Mouse (Mus musculus) spleen, postnatal 4 days (tissue): ENCODE data around the gene Ptp4a2.
"Not testable (repeated sequence)": the region's sequence is repeated elsewhere in the genome, so short reads cannot be mapped to it uniquely, and the experiment has no call there.

ENCODE experiments used
- DNase-seq, 2 experiments: peaks; one replicate each; pipeline ENCODE4 v3.0.0; 2022; ENCODE audit warnings: low spot score in 2 of 2

Gene Ptp4a2

DNA sequence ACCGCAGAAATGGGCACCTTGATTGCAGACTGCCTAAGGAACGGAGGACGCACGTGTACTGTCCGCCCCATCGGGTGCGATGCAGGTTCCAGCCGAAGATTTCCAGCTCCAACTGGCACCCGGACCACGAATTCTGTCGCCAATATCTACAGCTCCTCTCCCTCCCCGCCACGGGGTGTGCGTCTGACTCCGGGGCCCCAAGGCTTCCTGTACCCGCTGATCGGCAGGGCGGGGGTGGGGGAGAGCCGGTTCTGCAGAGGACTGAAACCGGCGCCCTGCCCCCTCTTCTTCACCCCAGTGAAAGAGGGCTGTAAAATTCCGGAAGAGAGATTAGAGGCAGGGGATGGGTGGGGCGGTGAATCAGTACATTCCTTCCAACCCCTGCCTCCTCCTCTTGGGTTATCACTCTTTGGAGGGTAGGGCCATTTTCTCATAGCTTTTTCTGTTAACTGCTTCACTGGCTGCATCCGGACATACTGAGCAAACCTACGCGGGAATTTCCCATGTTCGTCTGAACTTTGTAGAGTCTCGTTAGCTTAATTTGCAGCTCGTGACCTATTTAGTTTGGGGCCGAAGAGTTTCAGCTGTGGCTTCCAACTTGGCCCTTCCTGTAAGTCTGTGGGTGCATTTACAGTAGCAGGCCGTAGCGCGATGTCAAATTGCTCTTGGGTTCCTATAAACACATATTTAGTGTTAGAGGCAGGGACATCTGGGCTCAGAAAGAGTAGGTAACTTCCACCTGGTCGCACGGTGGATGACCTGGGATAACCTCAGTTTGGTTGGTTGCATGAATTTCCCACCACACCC, at the start of gene Ptp4a2:
TSS of gene Ptp4a2 (plus strand) at position 422 of the 807 bp plus-strand sequence.
- DNase-seq, result peak; percentile 75 to 87

DNA sequence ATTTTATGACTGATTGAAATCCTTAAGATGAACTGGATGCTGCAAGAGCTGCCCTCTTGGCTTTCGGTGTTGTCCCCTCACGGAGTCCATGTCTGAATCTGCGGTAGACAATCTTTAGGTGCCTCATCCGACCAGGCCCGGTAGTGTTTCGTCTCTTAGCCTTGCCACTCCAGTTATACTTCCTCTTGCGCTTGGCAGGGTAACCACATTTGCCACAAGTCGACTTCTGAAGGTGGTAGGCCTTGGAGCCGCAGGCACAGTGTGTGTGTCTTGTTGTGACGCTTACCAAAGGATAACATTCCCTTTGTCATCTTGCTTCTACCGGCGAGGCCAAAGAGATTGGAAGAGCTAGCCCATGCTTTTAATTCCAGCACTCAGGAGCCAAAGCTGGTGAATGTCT, 49.4 kb upstream of the Ptp4a2 start:
- DNase-seq, result no peak

DNA sequence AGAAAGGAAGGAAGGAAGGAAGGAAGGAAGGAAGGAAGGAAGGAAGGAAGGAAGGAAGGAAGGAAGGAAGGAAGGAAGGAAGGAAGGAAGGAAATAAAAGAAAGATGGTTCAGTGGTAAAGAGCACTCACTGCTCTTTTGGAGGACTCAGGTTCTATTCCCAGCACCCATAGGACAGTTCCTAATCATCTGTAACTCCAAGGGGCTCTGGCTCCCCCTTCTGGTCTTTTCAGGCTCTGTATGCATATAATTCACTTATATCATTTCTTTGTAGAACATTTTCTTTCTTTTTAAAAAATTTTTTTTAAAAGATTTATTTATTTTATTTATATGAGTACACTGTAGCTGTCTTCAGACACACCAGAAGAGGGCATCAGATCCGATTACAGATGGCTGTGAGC, 48.5 kb upstream of the Ptp4a2 start:
- not testable (repeated sequence) for DNase-seq

DNA sequence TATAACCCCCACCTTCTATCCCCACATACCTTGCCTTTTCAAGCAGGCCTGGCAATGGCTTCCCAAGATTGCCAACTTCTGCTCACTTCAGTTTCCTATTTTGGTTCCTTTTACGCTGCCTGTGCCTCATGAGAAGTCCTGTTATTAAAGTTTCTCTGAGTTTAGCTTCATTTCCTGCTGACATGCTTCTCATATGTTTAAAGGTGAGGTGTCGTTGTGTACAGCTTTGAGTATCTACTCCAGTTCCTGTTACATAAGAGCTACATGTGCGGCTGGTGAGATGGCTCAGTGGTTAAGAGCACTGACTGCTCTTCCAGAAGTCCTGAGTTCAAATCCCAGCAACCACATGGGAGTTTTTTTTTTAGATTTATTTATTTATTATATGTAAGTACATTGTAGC, 45.7 kb upstream of the Ptp4a2 start:
- DNase-seq, result no peak

DNA sequence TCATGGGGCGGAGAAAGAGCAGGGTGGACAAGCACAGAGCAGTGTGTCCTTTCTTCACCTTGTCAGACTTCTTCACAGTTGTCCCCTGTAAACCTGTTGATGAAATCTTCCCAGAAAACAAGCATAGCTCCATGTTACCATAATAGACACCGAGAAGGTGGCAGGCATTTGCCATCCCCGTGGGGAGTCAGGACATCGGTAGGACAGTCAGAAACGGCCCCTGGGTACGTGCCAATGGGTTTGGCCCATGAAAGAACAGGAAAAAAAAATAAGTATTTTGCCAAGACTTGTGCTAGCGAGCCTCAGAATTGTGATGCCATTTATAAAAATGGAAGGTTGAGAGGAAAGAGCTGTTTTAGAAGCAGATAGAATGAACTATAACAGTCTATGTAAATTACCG, 43.2 kb upstream of the Ptp4a2 start:
- DNase-seq, result no peak

DNA sequence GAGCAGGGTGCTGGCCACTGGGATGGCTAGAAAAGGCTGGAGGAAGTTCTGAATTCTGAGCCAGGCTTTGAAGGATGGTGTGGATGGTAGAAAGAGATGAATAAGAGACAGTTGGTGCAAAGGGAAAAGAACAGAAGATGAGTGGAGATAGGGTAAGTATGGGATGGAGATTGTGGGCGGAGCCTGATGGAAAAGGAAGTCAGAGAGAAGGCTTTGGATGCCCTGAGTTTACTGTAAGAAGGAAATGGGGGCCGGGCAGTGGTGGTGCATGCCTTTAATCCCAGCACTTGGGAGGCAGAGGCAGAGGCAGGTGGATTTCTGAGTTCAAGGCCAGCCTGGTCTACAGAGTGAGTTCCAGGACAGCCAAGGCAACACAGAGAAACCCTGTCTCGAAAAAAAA, 42.3 kb upstream of the Ptp4a2 start:
- not testable (repeated sequence) for DNase-seq

DNA sequence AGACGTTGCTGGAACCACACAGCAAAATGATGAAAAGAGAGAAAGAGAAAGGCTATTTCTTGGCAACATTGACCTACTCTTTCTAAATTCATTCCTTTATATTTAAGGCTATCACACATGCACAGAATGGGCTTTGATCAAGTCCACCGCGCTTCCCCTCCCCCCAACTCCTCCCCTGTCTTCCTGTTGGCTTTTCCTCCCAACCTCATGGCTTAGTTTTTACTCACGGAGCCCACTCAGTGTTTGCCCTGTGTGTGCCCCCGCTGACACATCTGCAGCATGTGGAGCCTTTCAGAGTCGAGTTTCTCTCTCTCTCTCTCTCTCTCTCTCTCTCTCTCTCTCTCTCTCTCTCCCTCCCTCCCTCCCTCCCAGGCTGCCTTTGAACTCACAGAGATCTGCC, 40.4 kb upstream of the Ptp4a2 start:
- no peak for DNase-seq

DNA sequence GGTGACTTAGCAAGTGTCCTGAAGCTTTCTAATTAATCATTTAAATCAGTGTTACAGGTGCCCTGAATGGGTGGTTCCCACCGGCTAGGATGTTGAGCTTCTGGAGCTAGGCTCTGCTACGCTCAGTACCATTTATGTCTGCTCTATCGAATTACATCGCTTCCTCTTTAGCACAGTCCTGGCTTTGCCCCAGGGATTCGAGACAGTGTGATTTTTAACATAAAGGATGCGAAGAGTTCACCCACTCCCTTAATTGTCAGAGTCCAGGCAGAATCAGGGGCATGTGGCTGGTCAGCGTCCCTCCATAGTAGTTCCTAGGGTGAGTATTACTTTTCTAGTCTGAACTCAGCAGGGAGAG, 39.7 kb upstream of the Ptp4a2 start:
- no peak for DNase-seq

DNA sequence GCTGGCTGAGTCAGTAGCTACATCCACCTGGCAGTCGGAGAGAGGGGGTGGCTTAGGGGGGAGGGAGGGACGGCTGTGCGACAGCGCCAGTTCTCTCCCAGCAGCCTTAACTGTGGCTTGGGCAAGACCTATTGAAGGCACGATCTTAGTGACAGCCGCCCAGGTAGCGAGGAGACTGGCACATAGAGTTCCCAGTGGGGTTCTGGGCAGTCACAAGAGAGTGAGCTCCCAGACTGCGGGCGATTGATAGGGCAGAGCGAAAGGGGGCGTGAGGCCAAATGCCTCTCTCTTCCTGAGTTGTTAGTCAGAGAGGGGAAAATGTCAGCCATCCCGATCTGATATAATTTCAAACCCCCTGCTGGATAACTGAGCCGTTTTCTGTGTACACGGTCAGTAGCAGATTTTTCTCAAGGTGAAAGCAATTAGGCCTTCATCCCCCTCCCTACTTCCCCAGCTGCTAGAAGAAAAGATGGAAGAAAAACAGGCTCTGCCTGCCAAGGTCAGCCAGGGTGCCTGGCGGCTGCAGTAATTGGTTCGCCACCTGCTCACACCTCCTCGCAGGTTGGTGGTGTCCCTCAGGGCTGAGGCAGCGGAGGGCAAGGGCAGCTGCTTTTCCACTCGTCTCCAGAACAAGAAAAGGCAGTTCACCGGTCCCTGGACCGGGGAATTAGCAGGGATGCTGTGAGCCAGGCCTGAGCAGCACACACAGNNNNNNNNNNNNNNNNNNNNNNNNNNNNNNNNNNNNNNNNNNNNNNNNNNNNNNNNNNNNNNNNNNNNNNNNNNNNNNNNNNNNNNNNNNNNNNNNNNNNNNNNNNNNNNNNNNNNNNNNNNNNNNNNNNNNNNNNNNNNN, 39.1 kb upstream of the Ptp4a2 start:
- no peak for DNase-seq

DNA sequence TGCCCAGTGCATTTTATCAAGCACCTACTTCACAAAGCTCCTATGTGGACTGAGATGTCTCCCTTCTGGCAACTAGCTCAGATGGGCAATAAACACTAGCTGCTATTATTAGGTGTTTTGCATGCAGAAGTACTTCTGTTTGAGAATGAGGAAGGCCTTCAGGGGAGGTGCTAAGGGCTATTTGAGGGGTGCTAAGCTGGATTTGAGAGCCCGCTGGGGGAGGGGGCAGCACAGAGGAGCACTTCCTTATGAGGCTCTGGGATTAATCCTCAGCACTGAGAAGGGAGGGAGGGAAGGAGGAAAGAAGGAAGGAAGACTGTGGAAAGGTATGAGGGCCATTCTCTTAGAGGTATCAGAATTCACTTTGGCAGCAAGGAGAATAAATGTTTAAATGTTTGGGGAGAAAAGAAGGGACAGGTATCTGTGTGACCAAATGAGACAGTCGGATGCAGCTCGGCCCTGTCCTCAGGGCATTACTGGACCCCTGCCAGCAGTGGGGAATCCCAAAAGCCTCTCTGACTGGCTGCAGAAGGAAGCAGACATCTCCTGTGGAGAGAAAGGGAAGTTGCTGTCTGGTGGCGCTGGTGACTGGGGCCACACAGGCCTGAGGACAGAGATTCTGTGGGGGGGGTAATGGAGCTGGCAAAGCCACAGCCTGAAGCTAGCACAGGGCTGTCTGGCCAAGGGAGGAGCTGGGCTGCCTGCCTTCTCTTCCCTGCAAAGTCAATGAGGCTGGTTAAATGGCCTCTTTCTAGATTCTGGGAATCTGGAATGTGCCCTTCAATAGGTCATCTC, 28.9 kb upstream of the Ptp4a2 start:
- DNase-seq, result peak; percentile 39 to 66

DNA sequence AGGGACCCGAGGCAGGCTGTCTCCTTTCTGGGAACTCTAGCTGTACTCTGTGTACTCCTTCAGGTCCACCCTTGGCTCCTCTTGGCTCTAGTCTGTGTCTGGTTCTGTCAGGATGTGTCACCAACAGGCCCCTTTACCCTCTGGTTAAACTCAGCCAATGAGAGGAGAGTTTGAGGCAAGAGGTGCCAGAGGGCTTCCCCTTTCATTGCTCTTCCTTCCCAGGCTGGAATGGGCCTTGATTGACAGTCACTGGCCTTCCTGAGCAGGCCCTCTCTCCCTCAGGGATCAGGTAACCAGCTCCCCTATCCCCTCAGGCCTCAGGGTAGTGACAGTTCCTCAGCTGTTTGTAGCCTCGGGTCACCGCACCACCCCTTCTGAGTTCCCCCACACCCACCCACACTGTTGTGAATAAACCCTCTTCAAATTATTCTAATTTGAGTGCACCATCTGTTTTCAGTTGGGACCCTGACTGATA, 28.1 kb upstream of the Ptp4a2 start:
- no peak for DNase-seq

DNA sequence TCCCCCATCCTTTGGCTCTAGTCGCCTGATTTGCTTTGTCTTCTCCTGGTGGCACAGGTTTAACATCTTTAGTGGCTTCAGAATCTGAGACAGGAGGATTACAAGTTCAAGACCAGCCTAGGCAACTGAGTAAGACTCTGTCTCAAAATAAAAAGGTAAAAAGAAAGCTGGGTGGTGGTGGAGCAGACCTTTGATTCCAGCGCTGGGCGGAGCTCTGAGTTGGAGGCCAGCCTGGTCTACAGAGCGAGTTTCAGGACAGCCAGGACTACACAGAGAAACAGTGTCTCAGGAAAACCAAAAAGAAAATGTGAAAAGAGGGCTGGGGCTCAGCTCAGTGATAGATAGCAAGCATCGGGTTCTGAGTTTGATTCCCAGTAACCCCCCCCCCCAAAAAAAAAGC, 27.5 kb upstream of the Ptp4a2 start:
- no peak for DNase-seq

DNA sequence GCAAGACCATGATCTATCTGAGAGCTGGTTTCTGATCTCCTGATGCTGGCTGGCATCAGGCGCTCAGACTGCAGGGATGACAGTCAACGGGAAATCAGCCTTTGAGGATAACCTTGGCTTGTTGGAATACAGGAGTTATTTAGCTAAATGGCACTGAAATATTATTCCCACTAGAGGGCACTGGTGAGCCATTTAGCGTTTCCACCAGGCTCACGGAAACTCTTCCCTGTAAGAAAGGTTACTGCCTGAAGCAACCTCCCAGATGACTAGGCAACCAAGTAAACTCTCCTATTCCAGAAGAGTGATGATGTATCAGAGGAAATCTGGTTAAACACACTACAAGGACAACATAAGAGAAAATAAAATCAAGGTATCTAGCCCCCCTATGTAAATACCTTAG, 25.8 kb upstream of the Ptp4a2 start:
- peak; percentile 67 to 81 for DNase-seq

DNA sequence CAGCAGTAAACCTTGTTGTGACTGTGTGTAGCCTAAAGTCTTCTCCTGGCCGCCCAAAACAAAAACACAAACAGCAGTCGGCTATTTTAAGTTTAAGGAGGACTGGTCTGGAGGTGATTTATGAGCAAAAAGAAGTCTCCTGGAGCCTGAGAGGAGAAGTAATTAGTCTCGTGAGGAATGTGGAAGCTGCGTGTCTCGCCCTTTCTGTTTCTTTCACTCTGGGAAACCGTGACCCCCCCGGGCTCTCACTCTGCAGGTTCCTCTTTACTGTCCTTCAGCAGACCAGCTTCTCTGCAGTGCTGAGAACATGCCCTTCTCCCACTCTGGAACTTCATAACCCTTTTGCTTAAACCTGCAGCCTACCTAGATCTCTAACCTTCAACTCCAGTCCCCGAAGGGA, 22.3 kb upstream of the Ptp4a2 start:
- DNase-seq, result peak in 1 of 2 experiments; percentile 43

DNA sequence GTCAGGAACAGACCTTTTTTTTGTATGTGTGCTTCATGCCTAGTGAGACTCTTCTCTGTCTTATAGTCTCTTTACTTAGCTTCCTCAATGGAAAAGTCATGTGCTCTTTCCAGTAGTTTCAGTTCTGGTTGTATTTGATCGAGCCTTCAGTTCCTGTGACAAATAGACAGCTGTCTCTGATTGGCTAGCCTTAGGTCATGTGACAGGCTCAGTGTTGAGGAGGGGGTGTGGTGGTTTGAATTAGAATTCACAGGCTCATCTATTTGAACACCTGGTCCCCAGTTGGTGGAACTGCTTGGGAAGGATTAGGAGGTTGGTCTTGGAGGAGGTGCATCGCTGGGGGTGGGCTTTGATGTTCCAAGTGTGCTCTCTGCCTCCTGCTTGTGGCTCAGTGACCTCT, 21.4 kb upstream of the Ptp4a2 start:
- DNase-seq, result no peak

DNA sequence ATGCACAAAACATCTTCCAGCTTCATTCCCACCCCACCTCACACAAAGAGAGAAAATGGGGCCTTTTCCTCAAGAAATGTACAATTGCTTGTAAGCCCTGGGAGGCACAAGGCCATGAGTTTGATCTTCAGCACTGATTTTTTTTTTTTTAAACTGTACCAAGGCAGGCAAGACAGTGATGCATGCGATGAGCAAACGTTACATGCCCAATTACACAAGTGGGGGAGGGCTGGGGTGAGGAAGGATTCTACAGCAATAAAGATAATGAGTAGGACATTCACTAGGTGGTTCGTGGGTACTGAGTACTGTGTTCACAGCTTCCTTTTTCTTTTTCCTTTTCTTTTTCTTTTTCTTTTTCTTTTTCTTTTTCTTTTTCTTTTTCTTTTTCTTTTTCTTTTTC, 20.5 kb upstream of the Ptp4a2 start:
- no peak for DNase-seq

DNA sequence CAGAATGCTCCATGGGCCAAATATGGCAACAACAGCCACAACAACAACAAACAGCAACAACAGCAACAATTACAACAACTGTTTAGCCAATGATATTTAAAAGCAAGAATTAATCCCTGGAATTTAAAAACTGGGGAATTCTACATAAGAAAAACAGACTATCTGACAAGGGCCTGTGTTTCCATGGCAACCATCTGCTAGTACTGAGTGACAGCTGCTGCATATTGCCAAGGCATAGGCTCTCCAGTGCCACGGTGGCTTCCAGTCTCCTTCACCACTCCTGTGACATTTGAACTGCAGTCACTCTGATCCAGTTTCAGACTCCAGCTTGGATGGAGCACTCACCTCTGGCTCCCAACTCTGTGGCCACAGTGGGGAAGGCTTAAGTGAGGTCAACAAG, 19.6 kb upstream of the Ptp4a2 start:
- DNase-seq, result no peak

DNA sequence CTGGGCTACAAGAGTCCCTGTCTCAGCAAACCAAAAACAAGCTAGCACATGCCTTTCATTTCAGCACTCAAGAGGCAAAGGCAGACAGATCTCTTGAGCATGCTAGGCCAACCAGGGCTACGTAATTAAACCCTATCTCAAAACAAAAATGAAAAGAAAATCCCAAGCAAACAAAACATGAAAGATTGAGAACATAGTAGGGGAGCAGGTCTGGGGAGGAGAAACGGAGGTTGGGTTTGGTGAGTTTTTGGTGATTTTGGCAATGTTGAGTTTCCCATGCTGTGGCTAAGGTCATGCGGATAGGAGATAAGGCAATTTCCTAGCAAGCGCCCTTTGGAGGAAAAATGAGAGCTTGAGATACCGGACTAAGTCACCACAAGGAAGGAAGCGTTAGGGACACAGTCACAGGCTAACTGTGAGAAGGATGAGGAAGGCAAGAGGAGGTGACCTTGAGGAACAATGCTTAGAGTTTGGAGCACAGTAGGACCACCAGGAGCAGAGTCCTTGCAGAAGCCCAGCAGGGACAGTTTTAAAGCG, 18.3 kb upstream of the Ptp4a2 start:
- DNase-seq, result no peak

DNA sequence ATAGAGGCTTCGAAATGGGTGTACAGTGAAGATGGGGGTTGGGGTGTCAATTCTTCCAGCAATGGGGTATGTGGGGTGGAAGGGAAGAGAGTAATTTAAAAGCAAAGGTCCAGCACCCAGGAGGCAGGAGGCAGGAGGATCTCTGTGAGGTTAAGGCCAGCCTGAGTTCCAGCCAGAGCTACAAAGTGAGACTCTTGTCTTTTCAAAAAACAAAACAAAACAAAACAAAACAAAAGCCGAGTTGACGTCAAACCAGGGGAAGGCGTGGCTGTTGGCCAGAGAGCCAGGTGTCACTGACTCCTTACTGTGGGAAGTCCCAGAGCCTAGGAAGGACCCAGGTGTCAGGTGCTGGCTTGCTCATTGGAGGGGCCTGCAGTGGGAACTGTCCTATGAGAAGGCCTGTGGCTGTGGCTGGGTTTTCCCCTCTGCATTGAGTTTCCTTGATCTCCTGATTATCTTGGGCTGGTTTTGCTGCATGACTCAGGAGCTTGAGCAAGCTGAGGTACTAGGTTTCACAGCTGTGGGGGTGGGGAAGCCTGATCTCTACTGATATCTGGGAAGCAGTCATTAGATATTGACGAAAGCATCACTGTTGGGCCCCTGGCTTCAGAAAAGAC, 17.2 kb upstream of the Ptp4a2 start:
- DNase-seq, result no peak

DNA sequence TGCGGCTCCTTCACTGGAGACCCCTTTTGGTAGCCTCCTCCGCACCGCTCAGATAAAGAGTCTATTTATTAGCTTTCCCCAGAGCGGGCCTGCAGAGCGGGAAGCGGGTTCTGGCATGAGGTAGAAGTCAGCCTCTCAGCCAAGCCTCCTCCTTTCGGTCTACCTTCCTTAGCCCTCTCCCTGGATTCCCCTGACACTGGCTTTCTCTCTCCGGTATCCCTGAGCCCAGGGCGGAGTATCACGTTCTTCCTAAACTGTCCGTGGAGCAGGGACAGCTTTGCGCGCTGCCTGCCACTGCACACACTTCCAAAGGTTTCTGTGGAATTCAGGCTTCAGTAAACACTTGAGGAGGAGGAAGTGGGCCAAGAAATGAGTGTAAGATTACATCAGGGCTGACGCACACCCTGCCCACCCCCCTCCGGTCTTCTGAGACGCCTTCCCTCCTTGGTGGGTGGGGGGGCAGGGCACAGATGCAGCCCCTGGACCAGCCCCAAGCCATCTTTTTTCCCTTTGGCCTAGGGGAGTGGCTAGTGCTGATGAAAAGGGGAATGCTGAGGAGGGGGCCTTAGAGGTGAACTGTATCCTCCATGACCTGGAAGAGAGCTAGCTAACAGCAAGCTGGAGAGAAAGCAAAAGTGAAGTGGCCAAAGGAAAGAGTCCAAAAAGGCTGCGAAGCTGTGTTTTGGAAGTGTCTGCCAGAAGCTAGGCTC, 15.7 kb upstream of the Ptp4a2 start:
- no peak for DNase-seq

DNA sequence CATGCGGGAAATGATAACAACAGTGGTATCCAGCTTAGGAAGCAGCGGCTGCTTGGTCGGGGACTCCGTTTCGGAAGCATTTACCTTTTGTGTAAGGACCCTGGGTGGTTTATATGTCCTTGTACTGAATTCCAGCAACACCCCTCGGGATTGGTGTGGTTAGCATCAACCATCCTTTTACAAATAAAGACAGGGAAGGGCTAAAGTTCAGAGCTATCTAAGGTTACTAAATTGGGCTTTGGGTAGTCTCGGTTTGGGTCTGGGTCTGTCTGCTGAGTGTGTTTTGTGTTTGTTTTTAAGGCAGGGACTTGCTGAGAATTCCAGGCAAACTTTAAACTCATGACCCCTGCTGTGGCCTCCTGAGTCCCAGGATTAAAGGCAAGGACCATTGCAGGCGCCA, 15.2 kb upstream of the Ptp4a2 start:
- DNase-seq, result no peak
